ENCODE assay signal across 12 mouse cellular contexts in the genomic region with DNA sequence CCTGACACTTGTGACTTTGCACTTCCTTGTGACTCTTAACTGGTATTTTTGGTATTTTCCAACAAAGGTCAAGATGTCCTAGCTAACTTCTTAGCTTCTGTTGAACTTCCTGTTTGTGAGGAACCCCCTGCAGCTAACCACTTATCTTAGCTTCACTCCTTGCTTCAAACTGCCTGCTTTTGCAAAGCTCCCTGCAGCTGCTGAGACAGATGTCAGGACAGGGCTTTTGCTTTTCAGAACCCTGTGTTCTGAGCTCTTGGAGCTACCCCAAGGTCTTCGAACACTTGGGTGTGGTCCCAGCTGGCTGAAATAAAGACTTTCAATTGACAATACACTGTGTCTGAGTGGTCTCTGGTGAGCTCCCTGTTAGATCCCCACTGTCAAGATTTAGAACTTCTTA.
A peak's percentile ranks its signal among the peaks of the same experiment; 100 is the strongest.
DNase-seq lines count a peak whose midpoint lies in the region; ATAC-seq lines count a peak whose summit lies in the region.
"Had no signal": no experiment of that assay in that cellular context is flagged by ENCODE, and none has a peak within 500 bp of the region (broad histone marks: within the 10 kb centered on the region; RNA-seq: fewer than 3 reads in every experiment).

No protein-coding gene starts in this region.

- 59% methylated on average over 1 of the region's 1 CpGs for WGBS in hindbrain, embryonic 16.5 days

- no peak overlapping the region for H3K27ac ChIP-seq in hindbrain, embryonic 16.5 days (ENCODE audit: low read depth, low read length)
- H3K27ac ChIP-seq: embryonic facial prominence, embryonic 15.5 days; left cerebral cortex, adult 2 months; liver, embryonic 15.5 days had no signal

- no peak overlapping the region for H3K9ac ChIP-seq in hindbrain, embryonic 16.5 days (ENCODE audit: low read depth, low read length)
- H3K9ac ChIP-seq: embryonic facial prominence, embryonic 15.5 days; liver, embryonic 15.5 days had no signal

- no peak for ATAC-seq in hindbrain, embryonic 16.5 days

- intact Hi-C loops in gastrocnemius, postnatal 36 days (cut with DNase I), result no loop called here

- H3K4me2 ChIP-seq in hindbrain, embryonic 16.5 days (ENCODE audit: low read length), result no peak overlapping the region
- H3K4me2 ChIP-seq: embryonic facial prominence, embryonic 15.5 days; liver, embryonic 15.5 days had no signal

- peak; percentile 48 to 55 for DNase-seq in adrenal gland, adult (ENCODE audit: inconsistent age in 2 of 2, low spot score in 1 of 2)
- DNase-seq in adrenal gland, postnatal 25 days, result no peak
- DNase-seq in thymus, postnatal 14 days, result peak; percentile 5
- no peak for DNase-seq in thymus, postnatal 36 days
- peak; percentile 24 to 45 for DNase-seq in gastrocnemius, postnatal 36 days
- DNase-seq in skeletal muscle tissue, adult 2 months (ENCODE audit: low read depth, low spot score), result peak; percentile 44
- no peak for DNase-seq in cerebellum, adult 9-10 months
- DNase-seq: cerebellum, adult 11 months had no signal

- no peak overlapping the region for H3K4me3 ChIP-seq in hindbrain, embryonic 16.5 days (ENCODE audit: low read length)
- H3K4me3 ChIP-seq: embryonic facial prominence, embryonic 15.5 days; left cerebral cortex, adult 2 months; liver, embryonic 15.5 days had no signal

- H3K27me3 ChIP-seq in hindbrain, embryonic 16.5 days (replicated peaks; ENCODE audit: control insufficient read depth, insufficient read depth, low read length), result no peaks in the 10 kb centered on the region
- H3K27me3 ChIP-seq: embryonic facial prominence, embryonic 15.5 days; liver, embryonic 15.5 days had no signal

- no peaks in the 10 kb centered on the region for H3K4me1 ChIP-seq in hindbrain, embryonic 16.5 days (ENCODE audit: control insufficient read depth, insufficient read depth, low read depth, low read length)
- H3K4me1 ChIP-seq: embryonic facial prominence, embryonic 15.5 days; liver, embryonic 15.5 days had no signal

- H3K9me3 ChIP-seq in hindbrain, embryonic 16.5 days (ENCODE audit: control insufficient read depth, low read length), result no peaks in the 10 kb centered on the region
- H3K9me3 ChIP-seq: embryonic facial prominence, embryonic 15.5 days; liver, embryonic 15.5 days had no signal

- no peaks in the 10 kb centered on the region for H3K36me3 ChIP-seq in hindbrain, embryonic 16.5 days (ENCODE audit: control insufficient read depth, insufficient read depth, low read length)
- H3K36me3 ChIP-seq: embryonic facial prominence, embryonic 15.5 days; liver, embryonic 15.5 days had no signal

Comparison
In these comparisons a context has a peak if more than half of its experiments do, and no peak if none do; other contexts are left out.
1. DNase-seq: peak in adrenal gland, adult (2 of 2), thymus, postnatal 14 days (single experiment), gastrocnemius, postnatal 36 days (2 of 2) and skeletal muscle tissue, adult 2 months (single experiment); none in adrenal gland, postnatal 25 days (single experiment), thymus, postnatal 36 days (0 of 2) and cerebellum, adult 9-10 months (single experiment).